Mouse (Mus musculus) heart, postnatal 10 days (tissue): ENCODE measurements around the gene Ctnnbip1. TPM values are rescaled to one million over a fixed set of nuclear protein-coding genes. Genes with fewer than 3 reads are reported as not detected.
"Not testable (repeated sequence)": the region's sequence is repeated elsewhere in the genome, so short reads cannot be mapped to it uniquely, and the experiment has no call there.

Source experiments
- DNase-seq, 2 experiments: peaks; one replicate each; pipeline ENCODE4 v3.0.0; 2021
- intact Hi-C: fragments of 180-260 bp; cut with DNase I; formaldehyde crosslinking; loops from one replicate; pipeline ENCODE4 v1.15.1; 2025
- microRNA-seq, 2 experiments: library from miRNA; unstranded; fragments of <30 nt; microRNA quantifications; one replicate each; pipeline ENCODE4 v1.2.0; 2022
- total RNA-seq, 2 experiments: library from RNA; stranded (reverse); gene quantifications; 2 replicates each; pipeline ENCODE4 v1.2.3; 2021

Ctnnbip1 gene
- total RNA-seq, 2 experiments from 2014 or later, result 57.2 to 63.7 TPM

- intact Hi-C loops, result no loop called here
These were observed 90.2 kb downstream of the Ctnnbip1 start for GRCm38 (mm10) chr4:149608309-149608638.

DNA sequence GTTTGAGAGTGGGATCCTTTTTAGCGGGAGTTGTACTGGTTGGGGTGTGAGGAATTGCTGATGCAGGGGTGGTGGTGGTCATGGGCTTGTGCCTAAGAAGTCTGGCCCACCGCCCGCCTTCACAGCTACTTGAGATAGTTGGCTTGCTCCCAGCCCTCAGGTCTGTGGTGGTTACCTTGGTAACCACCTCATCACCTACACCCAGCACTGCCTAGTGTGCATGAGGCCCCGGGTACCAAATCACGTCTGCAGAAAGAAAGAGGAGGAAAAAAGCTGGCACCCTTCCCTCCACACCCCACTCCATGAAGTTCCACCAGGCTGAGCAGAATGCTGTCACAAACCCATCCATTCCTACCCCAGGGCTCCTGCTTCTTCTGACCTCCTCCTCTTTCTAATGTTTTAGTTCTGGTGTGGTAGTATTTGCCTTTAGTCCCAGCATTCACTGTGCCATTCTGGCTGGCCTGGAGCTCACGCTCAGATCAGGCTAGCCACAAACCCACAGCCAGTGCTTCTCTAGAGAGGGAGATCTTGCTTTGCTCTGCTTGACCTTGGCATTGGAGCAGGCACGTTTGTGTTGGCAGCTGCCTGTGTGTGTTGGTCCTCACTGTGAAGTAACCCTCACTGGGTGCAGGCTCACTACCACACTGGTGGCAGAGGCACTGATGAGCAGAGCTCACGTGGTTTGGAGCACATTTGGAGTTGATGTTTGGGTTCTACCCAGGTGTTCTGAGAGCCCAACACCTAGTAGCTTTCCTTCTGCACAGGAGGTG is 91.4 kb downstream of the Ctnnbip1 start:
- DNase-seq, result no peak
- intact Hi-C loops, result loop anchor here (2.0 to 10.0 kb wide), 4 partner anchors 21 to 465 kb away; no protein-coding TSS in a partner anchor

More at GRCm38 (mm10) chr4:149608309-149608638, 90.2 kb downstream of the Ctnnbip1 start:
- DNase-seq, result no peak

DNA sequence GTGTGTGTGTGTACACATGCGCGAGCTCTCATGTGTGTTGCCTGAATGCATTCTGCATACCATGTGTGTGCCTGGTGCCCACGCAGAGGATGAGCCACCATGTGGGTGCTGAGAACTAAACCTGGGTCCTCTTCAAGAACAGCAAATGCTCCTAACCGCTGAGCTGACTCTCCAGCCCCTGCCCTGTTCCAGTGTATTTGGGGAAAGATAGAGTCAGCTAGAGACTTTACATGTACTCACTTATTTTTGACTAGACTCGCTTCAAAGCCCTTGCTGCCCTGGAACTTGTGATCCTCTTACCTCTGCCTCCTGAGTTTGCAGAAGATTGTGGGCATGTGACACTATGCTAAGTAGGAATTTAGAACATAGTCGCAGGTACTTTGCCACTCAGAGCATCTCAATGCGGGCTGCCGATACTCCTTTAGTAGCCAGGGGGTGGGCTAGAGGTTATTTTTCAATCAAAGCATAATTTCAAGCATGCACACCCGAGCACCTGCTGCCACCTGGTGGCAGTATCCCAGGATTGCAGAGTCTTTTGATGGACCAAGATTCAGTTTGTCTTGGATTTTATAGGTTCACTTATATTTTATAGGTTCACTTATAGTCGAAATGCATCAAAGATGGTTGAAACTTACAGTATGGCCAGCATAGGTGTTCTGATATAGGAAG is 93.5 kb downstream of the Ctnnbip1 start:
- intact Hi-C loops, result loop anchor here (1.0 to 10.0 kb wide), 5 partner anchors 23 to 467 kb away; no protein-coding TSS in a partner anchor
- peak; percentile 45 to 76 for DNase-seq

DNA sequence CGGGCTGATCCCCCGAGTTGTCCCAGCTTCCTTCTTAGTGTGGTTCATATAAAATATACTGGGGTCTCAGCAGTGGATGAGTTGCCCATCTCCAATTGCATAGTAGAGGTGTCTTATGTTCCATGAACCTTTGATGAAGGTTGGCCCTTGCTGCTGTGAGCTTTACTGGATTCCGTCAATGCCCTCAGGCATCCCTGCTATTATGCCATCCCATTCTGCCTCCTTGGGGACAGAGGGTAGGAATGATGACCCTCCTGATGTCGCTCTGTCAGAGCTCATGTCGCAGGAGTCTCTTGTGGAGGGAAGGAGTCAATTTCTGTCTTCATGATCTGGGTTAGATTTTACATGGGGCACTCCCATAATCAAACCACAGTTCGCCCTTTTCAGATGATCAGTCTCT is 95.5 kb downstream of the Ctnnbip1 start:
- not testable (repeated sequence) for DNase-seq
- intact Hi-C loops, result loop anchor here (5.0 to 10.0 kb wide), 3 partner anchors 116 to 469 kb away; no protein-coding TSS in a partner anchor

DNA sequence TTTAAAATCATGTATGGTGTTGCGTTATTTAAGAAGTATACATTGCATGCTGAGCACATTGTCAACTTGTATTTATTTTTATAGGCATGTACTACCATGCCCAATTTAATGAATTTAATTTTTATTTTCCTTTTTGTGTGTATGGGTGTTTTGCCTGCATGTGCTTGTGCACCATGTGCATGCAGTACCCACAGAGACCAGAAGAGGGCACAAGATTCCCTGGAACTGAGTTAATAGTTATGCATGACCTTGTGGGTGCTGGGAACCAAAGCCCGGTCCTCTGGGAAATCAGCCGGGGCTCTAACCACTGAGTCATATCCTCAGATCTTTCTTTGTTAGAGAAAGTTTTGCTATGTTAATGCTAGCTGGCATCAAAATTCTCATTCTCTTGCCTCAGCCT is 96.8 kb downstream of the Ctnnbip1 start:
- intact Hi-C loops, result loop anchor here (5.0 to 10.0 kb wide), 3 partner anchors 118 to 470 kb away; no protein-coding TSS in a partner anchor

More for the DNA sequence above, 96.8 kb downstream of the Ctnnbip1 start:
- DNase-seq, result no peak

Small RNA genes lying within 50 kb of the gene (microRNA-seq; reads per million reads assigned to microRNA genes)
- gene Mir5616, result 2.8 to 3.1 reads per million in 2 experiments

Other genes with a start within 250 kb of the Ctnnbip1 start
- gene Kif1b, start 210.5 kb upstream of the Ctnnbip1 start, total RNA-seq, result 100 to 1,000 TPM; 146 to 164 TPM
- gene Ube4b, start 91.5 kb upstream of the Ctnnbip1 start, total RNA-seq, result 10 to 100 TPM; 53.6 to 60.2 TPM
- 10 to 100 TPM; 35.2 to 76.0 TPM for gene Rbp7, start 63.3 kb upstream of the Ctnnbip1 start, total RNA-seq
- gene Tmem274, start 40.9 kb upstream of the Ctnnbip1 start, total RNA-seq, result not detected
- 10 to 100 TPM; 20.0 to 20.5 TPM for gene Nmnat1, start 33.0 kb upstream of the Ctnnbip1 start, total RNA-seq
- 10 to 100 TPM; 54.9 to 59.9 TPM for gene Lzic, start 33.0 kb upstream of the Ctnnbip1 start, total RNA-seq
- gene Clstn1, start 68.2 kb downstream of the Ctnnbip1 start, total RNA-seq, result 10 to 100 TPM; 84.3 to 88.1 TPM
- 1 to 10 TPM; 4.1 to 4.6 TPM for gene Pik3cd, start 184.3 kb downstream of the Ctnnbip1 start, total RNA-seq
- 10 to 100 TPM; 82.8 to 88.9 TPM for gene Tmem201, start 219.8 kb downstream of the Ctnnbip1 start, total RNA-seq